Mouse (Mus musculus): ENCODE data around the gene Tsnaxip1.

DNA sequence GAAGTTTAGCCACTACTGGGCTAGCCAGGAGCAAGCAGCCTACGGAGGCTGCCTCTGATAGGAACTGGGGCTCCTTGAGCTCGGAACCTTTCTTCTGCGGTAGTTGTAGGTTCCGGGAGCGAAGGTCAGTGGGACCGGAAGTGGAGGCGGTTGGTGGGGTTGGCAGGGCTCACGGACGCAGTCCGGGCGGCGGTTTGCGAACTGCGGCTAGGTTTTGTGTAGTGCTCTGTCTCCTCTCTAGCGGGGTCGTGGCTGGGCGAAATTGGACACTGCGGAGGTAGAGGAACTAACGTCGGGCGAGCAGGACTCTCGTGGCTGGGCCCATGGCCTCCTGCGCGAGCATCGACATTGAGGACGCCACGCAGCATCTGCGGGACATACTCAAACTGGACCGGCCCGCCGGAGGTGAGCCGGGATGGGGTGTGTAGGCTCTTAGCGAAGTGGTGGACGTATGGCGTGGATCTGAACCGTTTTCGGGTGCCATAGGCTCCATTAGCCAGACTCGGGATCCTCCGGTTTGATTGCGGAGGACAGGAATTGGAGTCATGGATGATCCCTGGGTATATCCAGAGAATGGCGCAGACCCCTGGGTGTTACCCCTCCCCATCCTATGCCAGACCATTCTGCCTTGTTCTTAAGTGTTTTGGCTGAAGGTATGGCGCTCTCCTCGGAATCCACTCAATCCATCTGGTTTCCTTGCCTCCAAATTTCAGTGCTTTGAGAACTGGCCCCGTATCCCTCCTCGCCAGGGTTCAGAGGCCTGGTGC is 53.4 kb downstream of the Tsnaxip1 start, which contains the start of gene Edc4:
- no peak for TF ChIP-seq CTCF (IDR thresholded peaks at IDR 0.05; ENCODE audit: low read depth, low read length)
- TF ChIP-seq POLR2A (IDR thresholded peaks at IDR 0.05; ENCODE audit: borderline replicate concordance, low read depth, low read length) = no peak
